Mouse (Mus musculus) layer of hippocampus, adult 11-12 months (tissue): ENCODE data around the gene Tll2.

ENCODE experiments used
- DNase-seq: peaks from one replicate; pipeline ENCODE4 v3.0.0; 2022; ENCODE audit warnings: low spot score

The Tll2 gene

GRCm38 (mm10) chr19:41087901-41088300 lies 118.7 kb downstream of the Tll2 start:
- DNase-seq, result no peak

GRCm38 (mm10) chr19:41086700-41087099 lies 119.9 kb downstream of the Tll2 start:
- DNase-seq, result peak; percentile 91

- peak; percentile 63 for DNase-seq
Observed at GRCm38 (mm10) chr19:41086289-41086688, 120.3 kb downstream of the Tll2 start.

- no peak for DNase-seq
Observed at GRCm38 (mm10) chr19:41083646-41084045, 123.0 kb downstream of the Tll2 start.

- no peak for DNase-seq
Observed at GRCm38 (mm10) chr19:41081589-41081988, 125.0 kb downstream of the Tll2 start.

GRCm38 (mm10) chr19:41076906-41077305 lies 129.7 kb downstream of the Tll2 start, which contains the start of gene Opalin:
TSS of gene Opalin (minus strand) at chr19:41077113.
- peak; percentile 52 for DNase-seq

GRCm38 (mm10) chr19:41073746-41074455 lies 132.7 kb downstream of the Tll2 start:
- DNase-seq, result peak; percentile 72

- DNase-seq, result peak; percentile 95
Observed at GRCm38 (mm10) chr19:41071500-41071899, 135.1 kb downstream of the Tll2 start.

- DNase-seq, result no peak
Observed at GRCm38 (mm10) chr19:41054702-41055101, 151.9 kb downstream of the Tll2 start.

- DNase-seq, result no peak
Observed at GRCm38 (mm10) chr19:41053530-41053929, 153.1 kb downstream of the Tll2 start.

- no peak for DNase-seq
Observed at GRCm38 (mm10) chr19:41052247-41052646, 154.4 kb downstream of the Tll2 start.

- DNase-seq, result no peak
Observed at GRCm38 (mm10) chr19:41051714-41052113, 154.9 kb downstream of the Tll2 start.

GRCm38 (mm10) chr19:41048187-41048559 lies 158.5 kb downstream of the Tll2 start:
- DNase-seq, result no peak

GRCm38 (mm10) chr19:41047437-41048186 lies 159.0 kb downstream of the Tll2 start:
- DNase-seq, result no peak

GRCm38 (mm10) chr19:41045091-41045770 lies 161.4 kb downstream of the Tll2 start:
- no peak for DNase-seq

GRCm38 (mm10) chr19:41039110-41039509 lies 167.5 kb downstream of the Tll2 start:
- no peak for DNase-seq

GRCm38 (mm10) chr19:41035809-41036551 lies 170.7 kb downstream of the Tll2 start:
- DNase-seq, result no peak
